Comparison of ENCODE assay signal across 29 mouse cellular contexts in genomic region chr5:99852316-99852715, GRCm38 (mm10). TPM values are rescaled to one million over a fixed set of nuclear protein-coding genes. Genes with fewer than 3 reads are reported as not detected.
A peak's percentile ranks its signal among the peaks of the same experiment; 100 is the strongest.
DNase-seq lines count a peak whose midpoint lies in the region; ATAC-seq and TF ChIP-seq lines count a peak whose summit lies in the region.
"Had no signal": no experiment of that assay in that cellular context is flagged by ENCODE, and none has a peak within 500 bp of the region (broad histone marks: within the 10 kb centered on the region; RNA-seq: fewer than 3 reads in every experiment).

No protein-coding gene starts in this region.

- DNase-seq in heart, adult 11 months, result peak; percentile 23
- DNase-seq in kidney, postnatal 0 days (ENCODE audit: low spot score), result peak; percentile 8
- no peak for DNase-seq in kidney, postnatal 25 days
- peak; percentile 89 for DNase-seq in retina, embryonic 14.5 days (ENCODE audit: low spot score)
- DNase-seq in adrenal gland, postnatal 36 days, result no peak
- DNase-seq in embryo, embryonic 9.5 days (ENCODE audit: extremely low spot score), result no peak
- DNase-seq: adrenal gland, adult 2 months; adrenal gland, postnatal 14 days; B cell, adult 2 months; cerebellum, adult 18-20 months; cerebellum, adult 9-10 months; cerebellum, postnatal 14 days; forebrain, postnatal 0 days; gastrocnemius, adult 2 months; gastrocnemius, postnatal 14 days; heart, adult 18-20 months; heart, postnatal 14 days; heart, postnatal 4 days had no signal

- peaks cover 11% of the 10 kb centered on the region for H3K4me1 ChIP-seq in heart, embryonic 12.5 days (replicated peaks)
- no peaks in the 10 kb centered on the region for H3K4me1 ChIP-seq in kidney, postnatal 0 days (replicated peaks; ENCODE audit: insufficient read depth, low read length)

- H3K4me2 ChIP-seq in heart, embryonic 12.5 days, result no peak overlapping the region
- no peak overlapping the region for H3K4me2 ChIP-seq in kidney, postnatal 0 days (ENCODE audit: low read length)
- H3K4me2 ChIP-seq: embryonic facial prominence, embryonic 15.5 days; heart, embryonic 13.5 days; hindbrain, embryonic 14.5 days had no signal

- H3K27ac ChIP-seq in heart, embryonic 12.5 days (ENCODE audit: poor library complexity, severe bottlenecking), result no peak overlapping the region
- H3K27ac ChIP-seq in kidney, postnatal 0 days, result no peak overlapping the region
- H3K27ac ChIP-seq: embryonic facial prominence, embryonic 15.5 days; gastrocnemius, adult 2 months; heart, embryonic 13.5 days; hindbrain, embryonic 14.5 days; hindbrain, postnatal 0 days had no signal

- no peaks in the 10 kb centered on the region for H3K27me3 ChIP-seq in heart, embryonic 12.5 days (replicated peaks)
- no peaks in the 10 kb centered on the region for H3K27me3 ChIP-seq in kidney, postnatal 0 days (ENCODE audit: insufficient read depth, low read length)
- H3K27me3 ChIP-seq: CH12.LX; heart, embryonic 13.5 days had no signal

- H3K4me3 ChIP-seq in heart, embryonic 12.5 days, result no peak overlapping the region
- H3K4me3 ChIP-seq in kidney, postnatal 0 days (replicated peaks; ENCODE audit: low read depth, low read length), result no peak overlapping the region
- H3K4me3 ChIP-seq: embryonic facial prominence, embryonic 15.5 days; gastrocnemius, adult 2 months; heart, embryonic 13.5 days had no signal

- 90% methylated on average over 4 of the region's 4 CpGs for WGBS in heart, embryonic 12.5 days
- 60% methylated on average over 4 of the region's 4 CpGs for WGBS in kidney, postnatal 0 days

- TF ChIP-seq CTCF in kidney, postnatal 0 days (IDR thresholded peaks at IDR 0.05; ENCODE audit: low read depth), result no peak

- H3K36me3 ChIP-seq in heart, embryonic 12.5 days, result no peaks in the 10 kb centered on the region
- no peaks in the 10 kb centered on the region for H3K36me3 ChIP-seq in kidney, postnatal 0 days (ENCODE audit: insufficient read depth, low read length)
- H3K36me3 ChIP-seq: embryonic facial prominence, embryonic 15.5 days; G1E; heart, embryonic 13.5 days had no signal

- no peak for ATAC-seq in heart, embryonic 12.5 days (ENCODE audit: insufficient number of reproducible peaks, low FRiP score)
- ATAC-seq in kidney, postnatal 0 days (replicated peaks; ENCODE audit: low FRiP score, low read depth), result no peak
- ATAC-seq: forebrain, embryonic 14.5 days; forebrain, postnatal 0 days; hindbrain, postnatal 0 days; inflammation-experienced regulatory T-cells, adult 6 months had no signal

- no peaks in the 10 kb centered on the region for H3K9me3 ChIP-seq in heart, embryonic 12.5 days (replicated peaks)
- no peaks in the 10 kb centered on the region for H3K9me3 ChIP-seq in kidney, postnatal 0 days (replicated peaks; ENCODE audit: low read length)
- H3K9me3 ChIP-seq: embryonic facial prominence, embryonic 15.5 days; heart, embryonic 13.5 days had no signal

- H3K9ac ChIP-seq in heart, embryonic 12.5 days, result no peak overlapping the region
- H3K9ac ChIP-seq in kidney, postnatal 0 days (ENCODE audit: low read depth, low read length), result no peak overlapping the region
- H3K9ac ChIP-seq: embryonic facial prominence, embryonic 15.5 days; forebrain, postnatal 0 days; heart, embryonic 13.5 days; hindbrain, embryonic 14.5 days had no signal

RNA-seq across cellular contexts. Expression of gene Vamp9, which starts 53.7 kb away (rescaled TPM):
- 0.60 TPM in 1 of 2 replicates, not detected in the other for polyA plus RNA-seq in heart, embryonic 12.5 days (2016; fragmentation: Nextera tagmentation; extraction: Ambion mirVana)
- polyA plus RNA-seq in kidney, postnatal 0 days (2015; fragmentation: Nextera tagmentation; extraction: Ambion mirVana), result 0.25 and 0.65 TPM in 2 replicates
- total RNA-seq in adrenal gland, postnatal 36 days (2021), result under 1 TPM in 1 of 2 experiments, not detected in 1; 0.99 TPM
- total RNA-seq: adrenal gland, postnatal 14 days; CH12.LX; common myeloid progenitor, adult 5-6 weeks; G1E; gastrocnemius, adult 2 months; gastrocnemius, postnatal 14 days; heart, adult 18-20 months; heart, postnatal 14 days had no signal
- polyA plus RNA-seq: embryonic facial prominence, embryonic 11.5 days; G1E; inflammation-experienced regulatory T-cells, adult 6 months had no signal

Comparison
In these comparisons a context has a peak if more than half of its experiments do, and no peak if none do; other contexts are left out.
1. DNase-seq: peak in heart, adult 11 months (single experiment), kidney, postnatal 0 days (single experiment) and retina, embryonic 14.5 days (single experiment); none in kidney, postnatal 25 days (0 of 2), adrenal gland, postnatal 36 days (0 of 2) and embryo, embryonic 9.5 days (single experiment).